Mouse (Mus musculus) heart, adult 2 months (tissue): ENCODE data around the gene Ror2.

ENCODE experiments used
- CTCF ChIP-seq: fragments of 200-600 bp; IDR thresholded peaks from 2 replicates; pipeline ENCODE4 v1.8.1; 2022; ENCODE audit warnings: antibody characterized with exemption, mild to moderate bottlenecking, moderate library complexity
- POLR2A ChIP-seq: fragments of 200-500 bp; IDR thresholded peaks from 2 replicates; pipeline ENCODE4 v1.6.1; 2011; ENCODE audit warnings: mild to moderate bottlenecking, low read depth, low read length, control low read depth; ENCODE audit not compliant: insufficient read depth

- TF ChIP-seq POLR2A (no peak), CTCF (no peak)
Measured at GRCm38 (mm10) chr13:53130032-53130431, 155.9 kb downstream of the Ror2 start.
